Mouse (Mus musculus) myocyte (in vitro differentiated cells): ENCODE data around the gene Sorcs2. TPM values are rescaled to one million over a fixed set of nuclear protein-coding genes. Genes with fewer than 3 reads are reported as not detected.

Source experiments
- H3K27me3 ChIP-seq: one replicate; pipeline ENCODE4 v1.6.1; 2011; ENCODE audit not compliant: control insufficient read depth, insufficient read depth, insufficient read length
- H3K36me3 ChIP-seq: one replicate; pipeline ENCODE4 v1.6.1; 2011; ENCODE audit not compliant: control insufficient read depth, insufficient read depth
- H3K4me2 ChIP-seq: one replicate; pipeline ENCODE4 v1.6.1; 2011; ENCODE audit warnings: low read depth, control low read depth
- H3K4me3 ChIP-seq: one replicate; pipeline ENCODE4 v1.5.1; 2011; ENCODE audit warnings: mild to moderate bottlenecking, control low read depth, moderate library complexity
- H3K79me2 ChIP-seq: one replicate; pipeline ENCODE4 v1.6.1; 2011; ENCODE audit not compliant: control insufficient read depth, insufficient read depth
- H3ac ChIP-seq: one replicate; pipeline ENCODE4 v1.6.1; 2011; ENCODE audit not compliant: control insufficient read depth, insufficient read length
- CEBPB ChIP-seq: IDR thresholded peaks from 2 replicates; pipeline ENCODE4 v1.6.1; 2011; ENCODE audit warnings: mild to moderate bottlenecking, moderate library complexity; ENCODE audit not compliant: poor library complexity, insufficient read depth, severe bottlenecking
- E2F4 ChIP-seq: IDR thresholded peaks from one replicate; pipeline ENCODE4 v1.6.1; 2011; ENCODE audit warnings: mild to moderate bottlenecking, control low read depth, moderate library complexity; ENCODE audit not compliant: insufficient read depth
- MAX ChIP-seq: IDR thresholded peaks from one replicate; pipeline ENCODE4 v1.6.1; 2011; ENCODE audit warnings: low read depth, mild to moderate bottlenecking, control low read depth
- MYOD1 ChIP-seq, 3 experiments: IDR thresholded peaks; one replicate each; pipeline ENCODE4 v1.6.1; 2011; ENCODE audit warnings: control low read depth in 2 of 3, low read depth in 2 of 3, mild to moderate bottlenecking in 2 of 3, moderate library complexity in 1 of 3; ENCODE audit not compliant: insufficient read length in 2 of 3, control insufficient read depth in 1 of 3
- MYOG ChIP-seq, 3 experiments: IDR thresholded peaks; one replicate each; pipeline ENCODE4 v1.6.1; 2011; ENCODE audit warnings: control low read depth in 2 of 3, low read depth in 2 of 3, mild to moderate bottlenecking in 2 of 3; ENCODE audit not compliant: insufficient read length in 2 of 3, control insufficient read depth in 1 of 3, insufficient read depth in 1 of 3
- POLR2A ChIP-seq: IDR thresholded peaks from one replicate; pipeline ENCODE4 v1.6.1; 2011; ENCODE audit warnings: low read depth, mild to moderate bottlenecking, control low read depth, moderate library complexity; ENCODE audit not compliant: insufficient read length
- POLR2AphosphoS2 ChIP-seq: IDR thresholded peaks from one replicate; pipeline ENCODE4 v1.6.1; 2011; ENCODE audit warnings: low read depth, control low read depth; ENCODE audit not compliant: insufficient read length
- REST ChIP-seq: IDR thresholded peaks from one replicate; pipeline ENCODE4 v1.6.1; 2011; ENCODE audit warnings: mild to moderate bottlenecking, control low read depth, moderate library complexity; ENCODE audit not compliant: insufficient read depth, insufficient read length
- SRF ChIP-seq: IDR thresholded peaks from one replicate; pipeline ENCODE4 v1.6.1; 2011; ENCODE audit warnings: low read depth; ENCODE audit not compliant: control insufficient read depth, insufficient read length
- TCF12 ChIP-seq: IDR thresholded peaks from one replicate; pipeline ENCODE4 v1.6.1; 2011; ENCODE audit warnings: mild to moderate bottlenecking, control low read depth; ENCODE audit not compliant: poor library complexity, insufficient read depth, severe bottlenecking
- TCF3 ChIP-seq: IDR thresholded peaks from one replicate; pipeline ENCODE4 v1.6.1; 2011; ENCODE audit warnings: low read depth, control low read depth; ENCODE audit not compliant: insufficient read length
- USF1 ChIP-seq: IDR thresholded peaks from one replicate; pipeline ENCODE4 v1.6.1; 2011; ENCODE audit warnings: low read depth, mild to moderate bottlenecking, control low read depth, moderate library complexity
- polyA plus RNA-seq: library from polyadenylated mRNA; unstranded; fragments of >200 nt; fragmentation: generic; extraction: Trizol; gene quantifications from one replicate; pipeline ENCODE4 v1.2.1, GENCODE M21; 2012; ENCODE audit warnings: missing spikeins

The Sorcs2 gene
- polyA plus RNA-seq, 1 experiment: 58.2 TPM

DNA sequence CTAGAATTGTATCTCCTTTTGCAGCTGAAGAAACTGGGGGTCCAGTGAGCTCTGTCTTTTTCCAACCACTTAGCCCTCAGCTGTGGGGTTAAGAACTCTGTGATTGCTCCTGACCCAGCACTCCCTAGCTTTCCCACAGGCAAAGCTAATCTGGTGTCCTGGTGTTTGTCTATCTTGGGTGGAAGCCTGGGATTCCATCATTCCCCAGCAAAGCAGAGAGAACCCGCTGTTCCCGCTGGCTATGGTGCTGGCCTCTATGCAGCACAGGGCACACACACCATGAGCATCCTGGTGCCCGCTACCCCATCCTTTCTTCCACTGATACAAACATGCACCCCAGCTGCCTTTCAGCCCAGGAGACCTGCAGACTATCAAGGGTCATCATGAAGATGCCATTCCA, 42.3 kb downstream of the Sorcs2 start:
- no peak overlapping the region for H3K4me2 ChIP-seq
- no peak overlapping the region for H3ac ChIP-seq
- H3K36me3 ChIP-seq: no peaks in the 10 kb centered on the region
- TF ChIP-seq MYOG (IDR thresholded peaks at IDR 0.05; ENCODE audit: control insufficient read depth in 1 of 3, insufficient read depth in 1 of 3, insufficient read length in 2 of 3, low read depth in 2 of 3): no peak
- TF ChIP-seq REST: no peak
- TF ChIP-seq USF1: no peak
- TF ChIP-seq MYOD1 (IDR thresholded peaks at IDR 0.05; ENCODE audit: control insufficient read depth in 1 of 3, insufficient read length in 2 of 3, low read depth in 2 of 3): no peak
- no peak for TF ChIP-seq E2F4
- no peak for TF ChIP-seq CEBPB
- no peak for TF ChIP-seq SRF
- no peak for TF ChIP-seq TCF3
- no peak overlapping the region for H3K4me3 ChIP-seq
- H3K79me2 ChIP-seq: peaks cover 57% of the 10 kb centered on the region
- H3K27me3 ChIP-seq: no peaks in the 10 kb centered on the region

DNA sequence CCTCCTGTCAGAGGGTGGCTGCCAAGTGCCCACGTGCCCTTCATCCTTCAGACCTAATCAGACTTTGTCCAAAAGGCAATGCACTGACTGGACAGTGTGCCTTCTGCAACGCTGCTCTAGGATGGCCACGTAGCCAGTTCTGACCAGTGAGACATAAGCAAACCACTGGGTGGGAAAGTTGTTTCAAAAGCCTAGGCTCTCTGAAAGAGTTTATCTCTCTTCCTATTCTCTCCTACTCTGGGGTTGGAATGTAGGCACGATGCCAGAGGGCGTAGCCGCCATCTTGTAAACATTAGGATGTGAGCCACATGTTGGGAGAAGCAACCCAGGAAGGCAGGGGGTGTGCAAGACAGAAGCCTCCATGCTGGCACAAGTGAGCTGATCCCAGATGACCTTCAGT, 44.3 kb downstream of the Sorcs2 start:
- H3K27me3 ChIP-seq: no peaks in the 10 kb centered on the region
- TF ChIP-seq TCF3 (no peak), USF1 (no peak), MYOG (IDR thresholded peaks at IDR 0.05; ENCODE audit: control insufficient read depth in 1 of 3, insufficient read depth in 1 of 3, insufficient read length in 2 of 3, low read depth in 2 of 3) (no peak), E2F4 (no peak), MYOD1 (IDR thresholded peaks at IDR 0.05; ENCODE audit: control insufficient read depth in 1 of 3, insufficient read length in 2 of 3, low read depth in 2 of 3) (no peak), POLR2A (no peak), TCF12 (no peak), MAX (no peak), REST (no peak), CEBPB (no peak), POLR2AphosphoS2 (no peak), SRF (no peak)
- no peak overlapping the region for H3ac ChIP-seq
- H3K4me2 ChIP-seq: no peak overlapping the region
- no peaks in the 10 kb centered on the region for H3K36me3 ChIP-seq
- no peak overlapping the region for H3K4me3 ChIP-seq
- H3K79me2 ChIP-seq: peaks cover 59% of the 10 kb centered on the region

DNA sequence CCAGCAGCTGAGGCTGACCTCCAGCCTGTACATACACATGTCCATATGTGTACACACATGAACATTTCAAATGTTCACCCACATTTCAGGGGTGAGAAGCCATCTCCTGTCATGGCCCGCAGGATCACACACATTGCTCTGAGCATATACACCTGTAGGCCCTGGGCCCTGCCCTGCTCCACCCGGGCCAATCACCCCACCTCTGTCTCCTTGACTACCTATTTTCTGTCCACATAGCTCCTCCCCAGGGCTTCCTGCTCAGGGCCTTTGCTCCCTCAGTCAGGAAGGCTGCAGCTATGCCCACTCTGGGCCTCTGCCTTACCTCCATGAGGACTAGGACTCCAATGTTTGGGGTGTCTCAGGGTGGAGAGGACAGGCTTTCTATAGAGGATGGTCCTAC, 44.7 kb downstream of the Sorcs2 start:
- TF ChIP-seq REST (no peak), MYOD1 (IDR thresholded peaks at IDR 0.05; ENCODE audit: control insufficient read depth in 1 of 3, insufficient read length in 2 of 3, low read depth in 2 of 3) (no peak)
- no peaks in the 10 kb centered on the region for H3K36me3 ChIP-seq

DNA sequence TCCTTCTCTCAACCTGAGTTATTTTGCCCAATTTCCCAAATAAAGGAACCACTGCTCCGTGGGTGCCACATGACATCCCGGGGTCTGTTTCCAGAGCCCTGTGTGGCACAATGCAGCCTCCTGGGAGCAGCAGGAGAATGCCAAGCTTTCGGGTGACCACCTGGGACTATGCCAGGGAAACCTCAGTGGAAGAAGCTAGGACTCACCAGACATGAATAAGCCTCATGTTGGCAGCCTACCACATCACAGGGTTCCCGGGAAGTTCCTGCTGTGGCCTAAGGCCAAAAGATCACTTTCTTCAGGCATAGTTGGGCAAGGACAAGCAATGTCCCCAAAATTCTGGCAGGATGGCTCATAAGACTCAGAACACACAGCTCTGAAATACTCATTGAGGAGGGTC, 51.2 kb downstream of the Sorcs2 start:
- TF ChIP-seq TCF12 (no peak), MAX (no peak)
- Histone ChIP-seq H3ac (no peak overlapping the region), H3K4me2 (no peak overlapping the region), H3K79me2 (peaks cover 37% of the 10 kb centered on the region), H3K4me3 (no peak overlapping the region), H3K27me3 (no peaks in the 10 kb centered on the region), H3K36me3 (no peaks in the 10 kb centered on the region)

More for the DNA sequence above, 44.7 kb downstream of the Sorcs2 start:
- Histone ChIP-seq H3K27me3 (no peaks in the 10 kb centered on the region), H3K79me2 (peaks cover 59% of the 10 kb centered on the region), H3K4me2 (no peak overlapping the region), H3ac (no peak overlapping the region), H3K4me3 (no peak overlapping the region)

DNA sequence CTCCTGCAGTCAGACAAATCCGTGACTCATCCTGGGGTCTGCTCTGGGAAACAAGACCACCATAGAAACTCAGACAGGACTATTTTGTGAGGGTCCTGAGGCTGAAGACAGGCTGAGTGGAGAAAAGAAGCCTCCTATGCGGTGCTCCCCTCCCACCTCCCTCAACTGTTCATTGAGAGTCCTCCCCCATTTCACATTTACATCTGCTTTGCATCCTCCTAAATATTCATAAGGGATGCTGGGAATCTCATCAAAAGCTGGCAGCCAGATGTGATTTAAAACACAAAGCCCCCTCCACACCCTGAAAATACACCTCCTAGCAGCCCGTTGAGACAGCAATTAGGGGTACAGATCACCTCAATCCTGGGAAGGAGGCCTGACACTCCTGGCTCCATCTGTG, 58.7 kb downstream of the Sorcs2 start:
- TF ChIP-seq TCF3 (no peak), POLR2AphosphoS2 (no peak), MYOG (IDR thresholded peaks at IDR 0.05; ENCODE audit: control insufficient read depth in 1 of 3, insufficient read depth in 1 of 3, insufficient read length in 2 of 3, low read depth in 2 of 3) (no peak), CEBPB (no peak)
- Histone ChIP-seq H3ac (no peak overlapping the region), H3K36me3 (no peaks in the 10 kb centered on the region), H3K4me3 (no peak overlapping the region), H3K27me3 (no peaks in the 10 kb centered on the region), H3K79me2 (peaks cover 54% of the 10 kb centered on the region), H3K4me2 (no peak overlapping the region)

DNA sequence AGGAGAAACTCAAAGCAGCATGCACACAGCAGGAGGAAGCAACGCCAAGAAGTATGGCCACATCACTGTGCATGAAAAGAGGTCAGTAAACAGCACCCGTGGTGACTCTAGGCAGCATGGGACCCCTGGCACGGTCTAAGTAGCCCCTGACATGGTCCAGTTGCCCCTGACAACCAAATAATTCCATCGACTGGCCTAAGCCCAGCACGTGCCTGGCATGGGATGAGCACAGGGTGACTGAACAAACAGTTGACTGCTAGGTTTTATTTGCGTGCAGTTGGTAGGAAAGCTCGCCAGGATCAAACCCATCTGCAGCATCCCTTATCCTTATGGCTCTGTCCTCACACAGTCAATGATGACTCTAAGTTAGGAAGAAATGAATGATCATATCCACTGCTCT, 61.7 kb downstream of the Sorcs2 start:
- TF ChIP-seq POLR2AphosphoS2 (no peak), TCF12 (no peak), USF1 (no peak), CEBPB (no peak), REST (no peak), SRF (no peak), POLR2A (no peak), MYOD1 (IDR thresholded peaks at IDR 0.05; ENCODE audit: control insufficient read depth in 1 of 3, insufficient read length in 2 of 3, low read depth in 2 of 3) (no peak), TCF3 (no peak), MAX (no peak), MYOG (IDR thresholded peaks at IDR 0.05; ENCODE audit: control insufficient read depth in 1 of 3, insufficient read depth in 1 of 3, insufficient read length in 2 of 3, low read depth in 2 of 3) (no peak), E2F4 (no peak)

More for the DNA sequence above, 61.7 kb downstream of the Sorcs2 start:
- Histone ChIP-seq H3K4me2 (no peak overlapping the region), H3K79me2 (peaks cover 43% of the 10 kb centered on the region), H3K4me3 (no peak overlapping the region), H3K27me3 (no peaks in the 10 kb centered on the region), H3K36me3 (no peaks in the 10 kb centered on the region), H3ac (no peak overlapping the region)
